Mouse (Mus musculus) monocyte, adult 59 days (primary cell): Measurements from ENCODE around the gene Nodal. TPM values are rescaled to one million over a fixed set of nuclear protein-coding genes. Genes with fewer than 3 reads are reported as not detected.

ENCODE experiments used
- total RNA-seq, 2 experiments: library from RNA; stranded (reverse); gene quantifications; one replicate each; pipeline ENCODE4 v1.2.4; 2023

Nodal gene
- not detected for total RNA-seq

GRCm38 (mm10) chr10:61417672-61418071, at the start of gene Nodal:
Gene Nodal, plus strand, starts transcription at chr10:61417972.

GRCm38 (mm10) chr10:61383021-61383714, 34.6 kb upstream of the Nodal start, which contains the start of gene Pald1:
Gene Pald1, minus strand, starts transcription at chr10:61383530.

GRCm38 (mm10) chr10:61452645-61453044, 34.9 kb downstream of the Nodal start, which contains the start of gene Eif4ebp2:
Gene Eif4ebp2, minus strand, starts transcription at chr10:61452661.

Other genes with a start within 250 kb of the Nodal start
- gene Tbata, start 246.0 kb upstream of the Nodal start, total RNA-seq = not detected
- gene Adamts14, start 144.5 kb upstream of the Nodal start, total RNA-seq = under 1 TPM; 0.09 to 0.13 TPM
- under 1 TPM; 0.21 to 0.45 TPM for gene Prf1, start 120.1 kb upstream of the Nodal start, total RNA-seq
- gene Pald1, start 34.4 kb upstream of the Nodal start, total RNA-seq = 10 to 100 TPM in 1 of 2 experiments, 1 to 10 TPM in 1; 7.6 to 10.5 TPM
- 100 to 1,000 TPM; 129 to 132 TPM for gene Eif4ebp2, start 34.7 kb downstream of the Nodal start, total RNA-seq
- 1 to 10 TPM; 9.2 to 9.7 TPM for gene Lrrc20, start 57.8 kb downstream of the Nodal start, total RNA-seq
- not detected for gene Npffr1, start 177.5 kb downstream of the Nodal start, total RNA-seq
- gene Ppa1, start 230.6 kb downstream of the Nodal start, total RNA-seq = 1 to 10 TPM; 5.3 to 6.4 TPM